Mouse (Mus musculus): ENCODE data around the gene Zfp868.
"Not testable (repeated sequence)": the region's sequence is repeated elsewhere in the genome, so short reads cannot be mapped to it uniquely, and the experiment has no call there.

Zfp868 gene

GRCm38 (mm10) chr8:69625095-69625789 lies at the start of gene Zfp868:
TSS of gene Zfp868 (minus strand) at chr8:69625548.
- in situ Hi-C loops (cut with MboI; ENCODE audit: low sequenced_read_pairs) = no loop called here

- in situ Hi-C loops (cut with MboI; ENCODE audit: low sequenced_read_pairs) = not testable (repeated sequence)
Observed at GRCm38 (mm10) chr8:69665051-69665450, 39.7 kb upstream of the Zfp868 start.

- in situ Hi-C loops (cut with MboI; ENCODE audit: low sequenced_read_pairs) = no loop called here
Observed at GRCm38 (mm10) chr8:69661294-69661693, 35.9 kb upstream of the Zfp868 start.

- in situ Hi-C loops (cut with MboI; ENCODE audit: low sequenced_read_pairs) = no loop called here
Observed at GRCm38 (mm10) chr8:69654358-69654981, 29.1 kb upstream of the Zfp868 start, which contains the start of gene Zfp964. TSS of gene Zfp964 (plus strand) at chr8:69654479.

- in situ Hi-C loops (cut with MboI; ENCODE audit: low sequenced_read_pairs) = no loop called here
Observed at GRCm38 (mm10) chr8:69653808-69654357, 28.5 kb upstream of the Zfp868 start.

- in situ Hi-C loops (cut with MboI; ENCODE audit: low sequenced_read_pairs) = no loop called here
Observed at GRCm38 (mm10) chr8:69618078-69618477, 7.3 kb downstream of the Zfp868 start.

GRCm38 (mm10) chr8:69614687-69615086 lies 10.7 kb downstream of the Zfp868 start:
- in situ Hi-C loops (cut with MboI; ENCODE audit: low sequenced_read_pairs) = no loop called here

- in situ Hi-C loops (cut with MboI; ENCODE audit: low sequenced_read_pairs) = not testable (repeated sequence)
Observed at GRCm38 (mm10) chr8:69597598-69597997, 27.8 kb downstream of the Zfp868 start.

GRCm38 (mm10) chr8:69584611-69585202 lies 40.6 kb downstream of the Zfp868 start:
- in situ Hi-C loops (cut with MboI; ENCODE audit: low sequenced_read_pairs) = no loop called here

- in situ Hi-C loops (cut with MboI; ENCODE audit: low sequenced_read_pairs) = not testable (repeated sequence)
Observed at GRCm38 (mm10) chr8:69584201-69584600, 41.1 kb downstream of the Zfp868 start.

Measured in CH12F3 (cell line).